Mouse (Mus musculus) embryo, embryonic 11.5 days (tissue): ENCODE measurements around the gene Riok2.
"Not testable (repeated sequence)": the region's sequence is repeated elsewhere in the genome, so short reads cannot be mapped to it uniquely, and the experiment has no call there.

Source experiments
- DNase-seq: peaks from one replicate; pipeline ENCODE4 v3.0.0-alpha.2; 2012; ENCODE audit warnings: low read depth, low spot score

The Riok2 gene

DNA sequence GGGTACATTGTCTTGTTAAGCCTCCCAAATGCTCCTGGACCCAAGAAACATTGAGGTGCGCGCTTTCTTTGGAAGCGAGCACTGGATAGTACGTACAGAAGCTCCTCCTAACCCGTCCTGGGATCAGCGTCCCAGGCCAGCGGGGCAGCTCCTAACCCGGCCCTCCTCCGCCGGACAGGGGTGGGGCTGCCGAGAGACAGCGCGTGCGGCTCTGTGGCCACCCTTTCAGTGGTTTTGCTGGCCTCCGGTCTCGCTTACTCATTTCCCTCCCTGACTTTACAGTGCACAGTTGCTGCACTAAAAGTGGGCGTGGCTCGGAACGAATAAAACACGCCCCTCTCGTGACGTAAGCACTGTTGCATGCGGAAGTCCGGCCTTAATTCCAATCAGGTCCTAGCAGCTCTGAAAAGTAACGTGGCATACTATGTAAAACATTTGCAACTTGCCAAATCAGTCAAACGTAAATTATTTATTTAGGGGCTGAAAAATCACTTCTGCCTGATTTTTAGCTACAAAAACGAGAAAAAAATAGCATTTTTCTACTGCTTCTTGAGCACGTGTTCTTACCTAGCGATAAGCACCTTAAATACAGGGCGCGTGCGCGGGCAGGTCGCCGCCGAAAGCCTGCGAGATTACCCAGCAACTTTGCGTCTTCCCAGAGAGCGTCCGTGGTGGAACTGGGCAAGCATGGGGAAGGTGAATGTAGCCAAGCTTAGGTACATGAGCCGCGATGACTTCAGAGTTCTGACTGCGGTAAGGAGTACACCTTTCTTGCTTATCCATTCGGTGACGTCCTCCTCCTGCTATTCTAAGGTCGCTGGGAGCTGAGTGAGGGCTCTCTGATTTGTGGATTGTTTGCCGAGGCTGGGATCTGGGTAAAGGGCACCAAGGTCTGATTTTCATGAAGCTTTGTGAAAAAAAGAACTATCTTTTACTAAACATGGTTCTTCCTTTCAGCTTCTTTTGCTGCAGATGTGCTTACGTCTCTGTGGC is at the start of gene Riok2:
Gene Riok2 (plus strand): TSS at position 392 of the 993 bp plus-strand sequence.
- DNase-seq, result peak; percentile 96

GRCm38 (mm10) chr17:17326022-17326421 is 48.1 kb upstream of the Riok2 start:
- DNase-seq, result not testable (repeated sequence)

GRCm38 (mm10) chr17:17326636-17327035 is 47.5 kb upstream of the Riok2 start:
- no peak for DNase-seq

- not testable (repeated sequence) for DNase-seq
These were observed 28.5 kb upstream of the Riok2 start for GRCm38 (mm10) chr17:17345374-17346183.

DNA sequence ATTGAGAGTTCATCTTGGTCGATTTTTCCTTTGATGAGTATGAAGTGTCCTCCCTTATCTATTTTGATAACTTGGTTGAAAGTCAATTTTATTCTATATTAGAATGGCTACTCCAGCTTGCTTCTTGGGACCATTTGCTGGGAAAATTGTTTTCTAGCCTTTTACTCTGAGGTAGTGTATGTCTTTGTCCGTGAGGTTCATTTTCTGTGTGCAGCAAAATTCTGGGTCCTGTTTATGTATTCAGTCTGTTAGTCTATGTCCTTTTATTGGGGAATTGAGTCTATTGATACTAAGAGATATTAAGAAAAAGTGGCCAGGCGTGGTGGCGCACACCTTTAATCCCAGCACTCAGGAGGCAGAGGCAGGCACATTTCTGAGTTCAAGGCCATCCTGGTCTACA is 27.8 kb upstream of the Riok2 start:
- DNase-seq, result not testable (repeated sequence)

GRCm38 (mm10) chr17:17373550-17373917 is 575 bp upstream of the Riok2 start:
- no peak for DNase-seq

GRCm38 (mm10) chr17:17375581-17375980 is 1.5 kb downstream of the Riok2 start:
- DNase-seq, result no peak

- DNase-seq, result no peak
These were observed 9.6 kb downstream of the Riok2 start for GRCm38 (mm10) chr17:17383703-17384102.

GRCm38 (mm10) chr17:17384502-17384901 is 10.4 kb downstream of the Riok2 start:
- DNase-seq, result no peak

DNA sequence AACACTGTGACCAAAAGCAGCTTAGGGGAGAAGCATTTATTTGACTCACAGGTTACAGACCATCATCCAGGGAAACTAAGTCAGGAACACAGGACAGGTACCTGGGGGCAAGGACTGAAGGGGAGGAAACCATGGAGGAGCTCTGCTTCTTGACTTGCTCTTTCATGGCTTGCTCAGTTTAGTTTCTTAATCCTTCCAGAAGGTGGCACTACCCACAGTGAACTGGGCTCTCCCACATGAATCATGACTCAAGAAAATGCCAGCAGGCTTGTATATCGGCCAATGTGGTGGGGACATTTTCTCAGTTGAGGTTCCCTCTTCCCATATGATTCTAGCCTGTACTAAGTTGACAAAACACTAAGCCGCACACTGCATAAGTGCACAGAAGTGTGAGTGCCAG is 12.0 kb downstream of the Riok2 start:
- DNase-seq, result no peak

- DNase-seq, result no peak
These were observed 17.7 kb downstream of the Riok2 start for GRCm38 (mm10) chr17:17391823-17392222.

GRCm38 (mm10) chr17:17392863-17393262 is 18.8 kb downstream of the Riok2 start:
- no peak for DNase-seq

DNA sequence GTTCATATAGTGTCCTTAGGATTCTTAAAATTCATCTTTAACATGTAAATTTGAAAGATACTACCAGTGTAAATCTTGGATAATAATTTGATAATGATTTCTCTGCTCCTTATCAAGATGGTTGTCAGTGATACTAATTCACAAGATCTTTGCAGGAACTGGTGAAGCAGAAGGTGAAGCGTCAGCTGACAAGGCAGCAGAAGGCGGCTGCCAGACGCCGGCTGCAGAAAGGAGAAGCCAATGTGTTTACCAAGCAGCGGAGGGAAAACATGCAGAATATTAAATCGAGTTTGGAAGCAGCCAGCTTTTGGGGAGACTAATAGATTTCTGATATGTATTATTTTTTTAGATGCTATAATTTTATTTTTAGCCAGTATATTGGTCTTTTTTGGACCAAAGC is 19.2 kb downstream of the Riok2 start:
- no peak for DNase-seq

- DNase-seq, result peak; percentile 65
These were observed 20.2 kb downstream of the Riok2 start for GRCm38 (mm10) chr17:17394336-17394735.

- no peak for DNase-seq
These were observed 22.8 kb downstream of the Riok2 start for GRCm38 (mm10) chr17:17396869-17397268.

GRCm38 (mm10) chr17:17398664-17399063 is 24.6 kb downstream of the Riok2 start:
- DNase-seq, result no peak

DNA sequence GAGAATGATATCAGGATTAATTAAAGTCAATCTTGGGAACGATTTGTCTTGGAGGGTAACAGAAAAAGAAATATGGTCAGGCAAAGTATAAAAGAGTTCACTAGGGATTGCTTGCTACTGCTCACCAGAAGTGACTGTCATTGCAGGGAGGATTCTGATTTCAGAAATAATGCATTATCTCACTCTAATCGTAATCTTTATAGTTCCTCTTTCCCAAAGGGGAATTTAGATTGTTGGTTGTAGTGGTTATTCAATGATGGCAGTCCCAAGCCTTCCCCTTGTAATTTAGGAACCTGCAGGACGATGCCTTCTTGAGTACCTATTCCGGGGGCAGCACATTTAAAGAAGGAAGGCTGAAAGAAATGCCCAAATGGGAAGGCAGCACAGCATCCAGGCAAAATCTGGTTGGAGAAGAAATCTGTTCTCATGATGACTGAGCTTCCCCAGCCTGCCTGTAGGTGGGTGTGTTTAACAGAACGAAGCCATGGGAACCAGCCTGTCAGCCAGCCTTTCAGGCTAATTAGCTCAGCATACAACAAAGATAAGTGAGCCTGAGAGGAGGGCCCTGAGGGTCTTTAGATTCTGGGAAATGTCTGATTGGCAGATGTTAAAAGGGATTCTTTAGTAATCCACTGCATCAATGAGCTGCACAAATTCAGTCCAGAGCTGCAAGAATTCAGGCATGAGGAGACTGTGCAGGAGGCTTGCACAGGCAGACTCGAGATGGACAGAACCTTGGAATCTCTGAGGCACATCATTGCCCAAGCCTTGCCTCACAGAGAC is 28.3 kb downstream of the Riok2 start, which contains the start of gene Lix1:
Gene Lix1 (plus strand): TSS at position 451 of the 783 bp plus-strand sequence.
- peak; percentile 51 for DNase-seq

DNA sequence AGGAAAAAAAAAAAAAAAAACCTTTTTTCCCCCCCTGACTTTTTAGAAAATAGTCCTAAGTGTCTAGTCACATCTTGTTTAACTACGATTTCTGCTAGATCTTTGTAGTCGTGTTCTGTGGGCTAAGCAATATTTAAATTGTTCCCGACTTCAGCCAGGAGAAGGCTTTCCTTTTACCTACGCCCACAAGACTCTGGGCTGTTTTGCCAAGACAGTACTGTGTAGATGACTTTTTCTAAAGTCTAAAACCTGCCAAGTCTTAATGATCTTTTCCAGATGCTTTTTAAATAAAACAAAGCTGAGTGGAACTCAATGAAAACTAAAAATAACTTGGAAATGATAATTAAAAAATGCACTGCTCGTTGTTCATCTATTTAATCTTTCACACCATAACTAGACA is 28.9 kb downstream of the Riok2 start:
- DNase-seq, result no peak

GRCm38 (mm10) chr17:17403578-17404112 is 29.5 kb downstream of the Riok2 start:
- DNase-seq, result no peak

DNA sequence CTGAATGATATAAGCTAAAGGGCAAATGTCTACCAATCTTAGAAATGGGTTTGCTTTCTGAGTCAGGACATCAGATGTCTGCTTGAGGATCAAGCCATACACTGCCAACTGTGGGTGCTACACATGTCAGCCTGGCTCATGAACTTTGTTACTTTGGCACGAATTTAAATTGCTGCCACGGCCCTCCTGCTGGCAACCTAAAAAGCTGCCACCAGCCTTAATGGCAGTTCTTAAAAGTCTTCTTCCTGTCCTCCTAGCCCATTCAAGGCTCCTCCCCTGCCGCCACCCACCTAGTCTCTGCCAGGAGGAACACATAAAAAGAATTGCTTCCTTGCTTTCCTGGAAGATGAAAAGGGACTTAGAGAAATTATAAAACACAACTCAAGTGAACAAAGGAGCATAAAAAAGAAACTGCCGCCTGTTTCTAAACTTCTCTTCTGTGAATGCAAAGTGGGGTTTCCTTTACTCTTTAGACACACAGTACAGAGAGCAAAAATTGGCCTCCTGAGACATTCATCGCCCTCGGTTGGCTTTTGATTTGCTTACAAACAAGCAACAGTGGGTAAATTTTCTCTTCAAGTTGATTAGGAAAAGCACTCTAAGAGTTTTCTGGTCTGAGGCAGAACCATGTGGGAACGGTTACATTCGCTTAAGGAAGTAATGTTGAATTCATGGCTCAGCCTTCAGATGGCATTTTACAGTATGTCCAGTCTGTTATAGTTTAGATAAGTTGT is 30.9 kb downstream of the Riok2 start:
- no peak for DNase-seq

DNA sequence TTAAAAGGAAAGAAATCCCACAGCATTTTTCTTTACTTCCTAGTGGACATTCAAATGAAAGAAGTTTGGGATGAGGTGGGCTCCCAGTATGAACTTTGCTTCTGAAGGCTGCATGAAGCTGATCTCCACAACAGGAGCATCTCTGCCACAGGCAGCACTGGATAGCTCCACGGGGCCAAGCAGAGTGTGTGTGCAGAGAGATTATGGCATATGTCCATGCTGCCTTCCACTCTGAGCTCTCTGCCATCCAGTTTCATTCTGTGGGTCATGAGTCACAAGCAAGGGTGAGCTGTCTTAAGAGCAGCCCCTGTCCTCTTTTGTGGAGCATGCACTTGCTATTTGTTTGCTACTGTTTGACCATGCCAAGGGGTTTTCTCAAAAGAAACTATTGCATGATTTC is 31.5 kb downstream of the Riok2 start:
- DNase-seq, result no peak
